Mouse (Mus musculus) adrenal gland, postnatal 25 days (tissue): ENCODE measurements around the gene Aatk. TPM values are rescaled to one million over a fixed set of nuclear protein-coding genes. Genes with fewer than 3 reads are reported as not detected.

ENCODE experiments used
- DNase-seq: peaks from one replicate; pipeline ENCODE4 v3.0.0; 2021; ENCODE audit warnings: mixed read lengths
- long read RNA-seq: library from polyadenylated mRNA; stranded (forward); transcript quantifications from one replicate; pipeline ENCODE4 v2.0.0, GENCODE M21; 2021
- total RNA-seq: library from RNA; stranded (reverse); gene quantifications from 2 replicates; pipeline ENCODE4 v1.2.3, GENCODE M21; 2021

Gene Aatk
- 11.8 and 15.5 TPM in 2 replicates for total RNA-seq
- long read RNA-seq, full-length matches to known transcripts, result 3 of 23 reads
- long read RNA-seq, partial matches to known transcripts, result 18 of 23 reads
- long read RNA-seq, other reads (novel, unspliced or antisense), result 2 of 23 reads

DNA sequence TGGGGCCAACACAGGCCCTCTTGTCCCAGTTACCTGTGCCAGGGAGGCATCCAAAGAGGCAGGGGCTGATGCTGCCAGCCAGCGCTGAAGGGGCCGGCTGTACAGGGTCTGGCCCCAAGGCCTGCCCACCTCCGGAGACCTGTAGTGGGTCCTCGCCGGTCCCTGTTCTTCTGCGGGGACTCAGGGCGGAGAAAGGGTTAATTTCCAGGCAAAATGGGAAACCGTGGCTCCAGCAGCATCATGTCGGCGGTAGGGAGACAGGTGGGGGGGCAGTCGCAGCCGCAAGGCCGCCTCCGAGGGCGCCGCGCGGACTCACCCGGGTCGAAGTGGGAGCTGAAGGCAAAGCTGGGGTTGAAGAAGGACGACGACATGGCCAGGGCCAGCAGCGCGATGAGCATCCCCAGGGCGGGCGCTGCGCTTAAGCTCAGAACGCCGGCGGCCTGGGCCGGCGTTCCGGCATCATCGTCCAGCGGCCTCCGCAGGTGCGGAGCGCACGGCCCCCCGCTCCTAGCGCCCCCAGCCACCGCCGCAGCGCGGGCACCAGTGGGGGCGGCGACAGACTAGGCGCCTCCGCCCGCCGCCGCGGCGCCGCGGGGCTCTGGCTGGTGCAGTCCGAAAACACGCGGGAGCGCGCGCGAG is at the start of gene Aatk:
Aatk (minus strand) TSS at position 615 of the 639 bp plus-strand sequence.
- DNase-seq, result peak; percentile 41

DNA sequence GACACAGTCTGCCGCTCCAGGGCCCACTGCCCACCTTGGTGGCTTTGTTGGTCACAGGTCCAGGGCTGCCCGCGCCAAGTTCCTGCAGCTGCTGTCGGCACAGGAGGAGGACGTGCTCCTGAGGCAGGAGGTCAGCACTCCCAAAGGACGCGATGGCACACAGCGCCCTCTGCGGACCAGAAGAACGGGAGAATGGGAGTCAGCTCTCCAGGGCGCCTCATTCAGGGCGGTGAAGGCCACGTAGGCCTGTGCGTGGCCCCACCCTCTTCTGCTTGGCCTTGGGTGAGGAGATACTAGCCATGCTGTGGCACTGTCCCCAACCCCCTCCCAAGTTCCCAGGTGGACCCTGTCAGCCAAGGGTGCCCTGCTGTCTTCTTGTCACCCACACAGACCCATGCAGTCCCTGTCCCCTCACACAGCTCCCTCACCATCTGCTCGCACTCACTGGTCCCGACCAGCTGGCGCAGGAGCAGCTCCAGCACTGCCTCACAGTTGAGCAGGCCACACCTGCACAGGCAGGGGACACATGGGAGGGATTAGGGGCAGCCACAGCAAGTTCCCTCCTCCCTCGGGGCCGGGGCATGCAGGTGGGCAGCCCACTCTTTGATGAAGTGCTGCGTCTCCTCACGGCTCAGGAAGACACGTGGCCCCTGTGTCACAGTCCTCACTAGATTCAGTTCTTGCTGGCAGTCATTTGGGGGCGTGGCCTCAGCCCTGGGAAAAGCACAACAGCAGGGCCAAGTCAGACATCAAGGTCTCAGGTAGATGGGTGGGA is 46.0 kb upstream of the Aatk start:
- DNase-seq, result peak; percentile 71

DNA sequence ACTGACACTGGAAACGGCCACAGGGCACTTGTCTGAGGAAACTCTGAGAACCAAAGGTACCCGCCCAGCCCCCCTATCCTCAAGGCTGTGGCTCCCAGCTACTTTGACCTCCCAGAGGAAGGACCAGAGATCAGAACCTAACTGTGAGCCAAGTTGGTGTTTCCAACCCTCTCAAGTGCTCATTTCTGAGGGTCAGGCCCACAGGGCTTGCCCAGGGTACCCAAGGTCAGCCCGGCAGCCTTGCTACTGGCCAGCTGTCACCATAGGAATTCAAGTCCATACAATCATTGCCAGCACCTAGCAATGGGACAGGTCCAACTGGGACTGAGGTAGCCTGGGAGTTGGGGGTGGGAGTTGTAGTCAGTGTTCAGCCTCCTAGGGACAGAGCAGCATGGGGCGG is 43.7 kb upstream of the Aatk start:
- no peak for DNase-seq

DNA sequence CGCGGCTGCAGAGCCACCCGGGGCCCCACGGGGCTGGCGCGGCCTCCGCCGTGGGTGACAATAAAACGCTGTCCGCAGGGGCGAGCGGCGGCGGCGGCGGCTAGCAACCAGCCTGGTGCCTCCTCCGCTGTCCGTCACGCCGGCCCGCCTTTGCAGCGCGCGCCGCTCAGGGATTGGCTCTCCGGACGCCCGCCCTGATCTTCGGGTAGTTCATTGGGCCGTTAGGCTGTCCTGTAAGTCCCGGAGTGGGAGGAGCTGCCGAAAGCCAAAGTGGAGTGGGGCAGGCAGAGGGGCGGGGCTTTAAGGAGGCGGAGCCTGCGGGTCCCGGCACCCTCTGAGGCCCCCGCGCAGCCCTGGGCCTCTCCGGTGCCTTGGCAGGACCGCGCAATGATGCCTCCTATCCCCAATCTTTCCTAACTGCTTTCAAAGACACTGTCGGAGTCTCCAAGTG is 39.8 kb upstream of the Aatk start, which contains the start of gene Cep131:
Cep131 (minus strand) TSS at position 126 of the 451 bp plus-strand sequence.
- DNase-seq, result peak; percentile 97

DNA sequence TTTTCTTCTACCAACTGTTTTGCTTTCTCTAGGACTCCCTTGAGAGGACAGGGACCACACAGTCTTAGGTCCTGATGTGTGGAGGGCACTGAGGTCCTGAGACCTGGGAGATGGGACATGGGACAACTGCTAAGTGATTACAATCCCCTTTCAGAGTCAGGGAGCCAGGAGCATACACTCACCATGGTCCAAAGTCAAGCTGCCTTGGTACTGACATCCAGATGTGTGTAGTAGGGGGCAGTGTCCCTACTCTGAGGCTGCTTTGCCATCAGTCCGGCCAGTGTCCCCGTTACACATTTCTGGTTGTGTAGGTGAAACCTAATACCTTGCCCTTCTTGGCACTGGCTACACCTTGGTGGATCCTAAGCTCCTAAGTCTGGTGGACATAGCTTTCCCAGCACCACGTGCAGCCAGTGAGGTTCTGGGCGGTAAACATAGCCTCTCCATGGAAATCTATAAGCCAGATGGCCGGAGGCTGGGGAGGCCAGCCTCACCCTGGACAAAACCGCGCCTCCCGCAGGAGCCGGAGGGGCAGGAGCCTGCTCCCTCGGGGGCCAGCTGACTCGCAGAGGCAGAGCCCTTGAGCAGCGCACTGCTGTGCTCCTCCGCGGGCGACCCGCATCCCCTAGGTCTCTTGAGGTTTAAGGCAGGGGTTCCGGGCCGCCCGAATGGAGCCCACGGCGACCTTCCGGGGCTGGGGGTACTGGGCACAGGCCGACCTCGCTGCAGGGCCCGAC is 39.1 kb upstream of the Aatk start:
- DNase-seq, result peak; percentile 54

DNA sequence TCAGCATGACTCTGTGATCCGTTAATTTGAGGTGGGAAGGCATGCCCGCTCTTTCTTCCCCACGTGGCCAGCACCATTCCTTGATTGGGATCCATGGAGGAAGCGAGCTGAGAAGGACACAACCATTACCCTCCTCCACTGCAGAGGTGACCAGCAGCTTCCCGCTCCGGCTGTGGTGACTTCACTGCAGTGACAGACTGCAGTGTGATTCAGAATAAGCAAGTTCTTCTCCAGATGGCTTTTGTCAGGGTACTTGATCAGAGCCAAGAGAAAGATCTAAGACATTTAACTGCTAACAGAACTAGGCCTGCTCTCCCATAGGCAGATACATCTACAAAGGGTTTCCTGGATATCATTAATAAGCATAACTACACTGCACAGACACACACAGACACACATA is 33.3 kb upstream of the Aatk start:
- DNase-seq, result no peak

DNA sequence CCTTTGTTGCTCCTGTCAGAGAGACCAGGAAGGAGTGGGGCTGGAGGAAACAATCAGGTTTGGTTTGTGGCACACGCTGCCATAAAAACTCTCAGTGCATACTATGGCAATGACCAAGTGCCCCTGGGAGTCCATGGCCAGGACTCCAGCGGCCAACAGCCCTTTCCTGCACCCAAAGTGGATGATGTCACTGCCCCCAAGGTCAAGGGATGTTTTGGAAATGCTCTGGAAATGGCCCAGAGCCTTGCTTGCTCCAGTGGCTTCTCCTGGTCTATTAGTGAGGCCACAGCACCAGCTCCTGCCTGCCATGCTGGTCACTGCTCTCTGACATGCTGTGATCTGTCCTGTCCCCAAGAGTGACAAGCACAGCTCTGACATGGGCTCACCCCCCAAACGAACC is 29.2 kb upstream of the Aatk start:
- DNase-seq, result peak; percentile 69

DNA sequence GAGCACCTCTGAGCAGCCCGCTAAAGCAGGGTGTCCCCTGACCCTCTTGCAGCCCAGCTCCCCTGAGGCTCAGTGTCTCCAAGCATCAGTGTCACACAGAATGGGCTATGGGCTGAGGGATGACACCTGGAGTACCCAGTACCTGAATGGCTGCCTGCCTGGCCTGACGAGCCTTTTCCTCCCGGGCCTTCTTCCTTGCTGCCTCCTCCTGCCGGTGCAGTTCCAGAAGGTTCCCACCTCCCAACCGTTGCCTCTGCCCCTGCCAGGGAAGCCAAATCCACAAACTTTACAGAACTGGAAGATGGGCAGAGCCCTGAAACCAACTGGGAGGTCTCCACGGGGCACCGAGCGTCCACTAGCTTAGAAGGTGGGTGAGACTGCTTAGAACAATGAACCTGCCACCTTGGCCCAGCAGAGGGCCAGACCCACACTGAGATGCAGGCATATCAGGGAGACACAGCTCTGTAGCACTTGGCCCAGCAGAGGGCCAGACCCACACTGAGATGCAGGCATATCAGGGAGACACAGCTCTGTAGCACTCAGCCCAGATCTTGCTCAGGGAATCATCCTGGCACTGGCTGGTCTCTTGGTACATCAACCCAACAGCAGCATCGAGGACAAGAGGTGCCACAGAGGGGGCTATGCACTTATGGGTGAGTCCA is 26.1 kb upstream of the Aatk start:
- no peak for DNase-seq

DNA sequence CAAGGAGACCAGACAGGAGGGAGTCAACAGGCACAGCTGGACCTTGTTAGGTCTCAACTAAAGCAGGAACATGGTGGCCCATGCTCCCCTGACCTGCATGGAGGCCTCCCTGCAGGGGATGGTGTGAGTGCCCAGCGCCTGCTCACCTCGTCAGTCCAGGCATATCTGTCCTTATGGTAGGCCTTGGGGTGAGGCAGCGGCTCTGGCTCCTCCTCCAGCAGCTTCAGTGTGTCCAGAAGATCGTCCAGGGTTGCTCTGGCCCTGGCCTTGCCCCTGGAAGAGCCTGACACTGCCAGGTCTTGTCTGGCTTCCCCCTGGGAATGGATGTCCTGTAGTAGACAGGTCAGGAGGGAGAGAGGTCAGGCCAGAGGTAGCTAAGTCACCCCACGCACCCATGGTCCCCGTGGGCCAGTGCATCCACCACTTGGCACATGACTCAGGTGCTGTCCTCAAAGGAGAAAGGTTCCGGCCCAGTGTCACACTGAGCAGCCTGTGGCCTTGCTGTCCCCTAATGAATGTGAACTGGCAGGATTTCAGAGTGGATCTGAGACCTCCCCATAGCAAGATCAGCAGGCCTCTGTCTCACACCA is 24.9 kb upstream of the Aatk start:
- peak; percentile 55 for DNase-seq

DNA sequence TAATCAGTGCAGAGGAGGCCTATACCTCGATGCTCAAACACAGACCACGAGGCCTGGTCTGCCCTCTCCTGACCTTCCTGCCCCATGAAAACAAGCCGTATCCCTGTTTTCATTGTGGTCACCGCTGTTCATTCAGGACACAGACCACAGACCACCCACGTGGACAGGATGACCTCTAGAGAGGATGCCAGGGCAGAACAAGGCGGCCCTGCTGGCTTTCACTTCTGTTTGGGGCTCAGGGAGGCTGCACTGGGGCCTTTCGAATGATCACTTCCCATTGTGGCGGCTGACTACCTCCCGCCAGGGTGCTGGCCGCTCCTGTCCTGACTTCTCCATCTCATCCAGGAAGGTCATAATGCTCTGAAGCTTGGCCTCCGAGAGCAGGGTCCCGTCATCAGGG is 24.1 kb upstream of the Aatk start:
- DNase-seq, result peak; percentile 32

DNA sequence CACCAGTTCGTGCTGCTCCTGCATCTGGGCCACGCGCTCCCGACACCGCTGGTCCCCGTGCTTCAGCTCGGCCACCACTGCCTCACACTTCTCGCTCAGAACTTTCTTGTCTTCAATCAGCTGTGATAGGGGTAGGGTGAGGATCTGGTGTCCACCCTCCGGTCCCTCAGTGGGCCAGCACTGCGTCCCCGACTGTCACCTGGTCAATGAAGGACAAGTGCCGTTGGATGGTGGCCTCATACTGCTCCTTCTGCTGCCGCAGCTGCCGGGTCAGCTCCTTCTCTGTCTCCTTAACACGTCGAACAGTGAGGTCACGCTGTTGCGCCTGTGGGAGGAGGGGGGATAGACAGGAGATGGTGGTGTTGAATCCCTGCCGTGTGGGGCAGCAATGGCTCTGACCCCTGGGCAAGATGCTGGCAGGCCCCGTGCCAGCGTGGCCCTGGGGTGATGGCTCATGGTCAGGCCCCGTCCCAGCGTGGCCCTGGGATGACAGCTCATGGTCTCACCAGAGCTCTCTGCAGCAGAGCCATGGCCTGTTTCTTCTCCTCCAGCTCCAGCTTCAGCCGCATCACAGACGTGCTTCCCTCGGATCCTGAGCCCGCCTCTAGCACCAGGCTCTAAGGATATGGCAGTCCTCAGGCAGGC is 23.4 kb upstream of the Aatk start:
- peak; percentile 77 for DNase-seq

DNA sequence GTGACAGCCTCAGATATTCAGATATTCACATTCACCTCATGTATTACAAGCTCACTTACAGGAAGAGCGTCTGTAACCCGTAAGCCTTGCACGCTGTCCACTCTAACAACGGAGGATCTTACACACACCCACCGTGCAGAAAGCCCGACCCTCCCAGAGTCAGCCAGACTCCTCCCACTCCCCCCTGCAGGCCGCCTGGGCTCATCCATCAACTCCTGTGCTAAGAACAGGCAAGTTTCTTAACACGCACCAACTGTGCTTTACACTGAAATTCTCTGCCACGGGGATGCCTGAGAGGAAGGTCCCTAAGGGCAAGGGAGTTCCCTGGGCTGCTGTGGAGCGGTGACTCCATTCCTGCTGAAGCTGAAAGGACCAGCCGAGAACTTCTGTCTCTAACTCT is 22.3 kb upstream of the Aatk start:
- DNase-seq, result no peak

DNA sequence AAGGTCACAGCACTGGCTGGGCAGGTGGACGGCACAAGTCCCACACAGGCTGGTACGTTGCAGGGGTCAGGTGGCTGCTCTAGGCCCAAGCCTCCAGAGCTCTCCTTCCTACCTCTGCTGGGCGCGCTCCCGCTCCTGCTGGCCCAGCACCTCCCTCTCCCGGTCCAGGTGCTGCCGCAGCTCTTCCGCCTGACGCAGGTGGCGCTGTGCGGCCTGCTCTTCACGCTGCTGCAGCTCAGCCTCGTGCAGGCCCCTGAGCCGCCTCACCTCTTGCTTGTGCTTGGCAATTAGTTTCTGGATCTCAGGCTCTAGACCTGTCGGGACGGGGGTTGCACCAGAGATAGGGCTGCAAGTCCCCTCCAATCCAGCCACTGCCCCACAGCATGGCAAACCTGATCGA is 20.9 kb upstream of the Aatk start:
- DNase-seq, result no peak

DNA sequence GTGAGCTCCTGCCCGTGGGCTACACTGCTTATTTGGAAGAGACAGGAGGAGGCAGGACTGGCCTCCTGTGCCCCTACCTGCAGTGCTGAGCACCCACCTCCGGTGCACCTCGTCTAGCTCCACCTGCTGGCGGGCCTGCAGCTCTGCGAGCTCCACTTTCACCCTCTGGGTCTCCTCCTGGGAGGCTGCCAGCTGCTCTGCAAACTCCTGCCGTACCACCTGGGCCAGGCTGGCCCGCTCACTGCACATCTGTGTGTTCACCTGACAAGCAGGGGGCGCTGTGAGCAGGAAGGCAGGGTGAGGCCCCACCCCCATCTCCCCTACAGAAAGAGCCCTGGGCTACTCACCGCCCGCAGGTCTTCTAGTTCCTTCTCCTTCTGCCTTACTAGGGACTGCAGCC is 18.3 kb upstream of the Aatk start:
- DNase-seq, result peak; percentile 72

DNA sequence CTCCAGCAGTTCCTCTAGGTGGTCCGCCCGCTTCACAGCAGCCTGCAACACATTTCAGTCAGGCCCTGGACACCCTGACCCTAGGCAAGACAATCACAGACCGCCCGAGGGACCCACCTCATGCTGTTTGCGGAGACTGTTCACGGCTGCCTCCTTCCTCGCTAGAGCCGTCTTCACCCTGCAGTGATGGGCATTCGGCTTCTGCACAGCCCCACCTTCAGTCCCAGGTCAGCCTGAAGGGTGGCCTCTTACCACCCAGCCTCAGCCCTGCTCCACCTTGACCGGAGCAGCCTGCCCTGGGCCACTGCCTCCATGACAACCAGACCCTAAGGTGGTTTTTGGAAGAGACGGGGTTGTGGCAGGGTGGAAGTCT is 17.7 kb upstream of the Aatk start:
- no peak for DNase-seq

DNA sequence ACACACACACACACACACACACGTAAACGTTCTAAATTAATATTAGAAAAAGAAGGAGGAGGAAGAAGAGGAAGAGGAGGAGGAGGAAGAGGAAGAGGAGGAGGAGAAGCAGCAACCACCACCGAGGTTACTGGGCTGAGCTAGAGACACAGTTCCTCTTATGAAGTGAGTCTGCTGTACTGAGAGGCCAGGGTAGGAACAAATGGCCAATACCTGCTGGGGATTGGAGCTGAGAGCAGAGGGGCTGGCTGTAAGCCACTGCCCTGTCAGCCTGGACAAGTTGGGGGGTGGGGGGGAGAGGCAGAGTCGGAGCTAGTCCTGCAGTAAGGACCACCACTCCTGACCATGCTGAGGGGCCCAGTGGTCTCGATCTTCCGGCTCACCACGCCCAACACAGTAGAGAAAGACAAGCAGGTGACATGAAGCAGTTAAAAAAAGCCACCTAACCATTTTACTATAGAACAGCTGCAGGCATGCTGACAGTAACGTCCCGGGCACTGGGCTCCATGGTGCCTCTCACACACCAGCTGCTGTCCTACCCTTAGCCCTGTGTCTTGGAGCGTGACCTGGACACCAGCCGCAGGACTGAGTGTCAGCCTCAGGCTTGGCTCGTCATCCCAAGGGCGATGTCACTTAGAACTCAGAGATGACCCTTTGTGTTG is 17.2 kb upstream of the Aatk start:
- no peak for DNase-seq

DNA sequence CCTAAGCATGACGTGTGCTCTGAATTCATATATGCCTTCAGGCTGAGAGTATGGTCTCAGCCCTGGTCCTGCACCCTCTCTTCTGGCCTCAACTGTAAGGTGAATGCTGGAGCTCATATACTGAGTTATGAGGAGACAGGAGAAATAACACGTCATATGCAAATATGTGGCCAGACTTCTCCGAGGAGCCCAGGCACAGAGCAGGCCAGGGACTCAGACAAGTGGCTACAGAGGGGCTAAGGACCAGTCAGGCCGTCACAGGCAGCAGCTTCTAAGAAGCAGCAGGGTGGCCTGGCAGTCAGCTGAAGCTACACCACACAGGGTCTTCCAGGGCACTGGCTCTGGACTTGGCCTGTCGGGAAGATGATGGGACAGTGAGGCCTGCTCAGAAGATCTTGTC is 16.4 kb upstream of the Aatk start:
- no peak for DNase-seq

DNA sequence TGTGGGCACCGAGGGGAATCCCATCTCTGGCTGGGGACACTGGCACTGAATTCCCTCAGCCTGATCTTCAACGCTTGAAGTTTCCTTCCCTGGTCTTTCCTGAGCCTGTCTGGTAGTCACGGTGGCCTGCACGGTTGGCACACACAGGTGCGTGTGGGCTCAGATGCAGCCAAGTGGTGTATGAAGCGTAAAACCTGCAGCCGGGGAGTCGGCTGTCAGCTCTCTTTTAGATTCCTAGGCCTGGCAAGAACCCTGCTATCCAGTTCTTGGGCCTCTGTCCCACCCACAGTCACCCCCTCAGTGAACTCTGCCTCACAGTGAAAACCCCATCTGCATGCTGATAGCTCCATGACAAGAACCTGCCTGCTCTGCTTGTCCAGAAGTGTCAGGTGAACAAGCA is 13.7 kb upstream of the Aatk start:
- DNase-seq, result no peak

DNA sequence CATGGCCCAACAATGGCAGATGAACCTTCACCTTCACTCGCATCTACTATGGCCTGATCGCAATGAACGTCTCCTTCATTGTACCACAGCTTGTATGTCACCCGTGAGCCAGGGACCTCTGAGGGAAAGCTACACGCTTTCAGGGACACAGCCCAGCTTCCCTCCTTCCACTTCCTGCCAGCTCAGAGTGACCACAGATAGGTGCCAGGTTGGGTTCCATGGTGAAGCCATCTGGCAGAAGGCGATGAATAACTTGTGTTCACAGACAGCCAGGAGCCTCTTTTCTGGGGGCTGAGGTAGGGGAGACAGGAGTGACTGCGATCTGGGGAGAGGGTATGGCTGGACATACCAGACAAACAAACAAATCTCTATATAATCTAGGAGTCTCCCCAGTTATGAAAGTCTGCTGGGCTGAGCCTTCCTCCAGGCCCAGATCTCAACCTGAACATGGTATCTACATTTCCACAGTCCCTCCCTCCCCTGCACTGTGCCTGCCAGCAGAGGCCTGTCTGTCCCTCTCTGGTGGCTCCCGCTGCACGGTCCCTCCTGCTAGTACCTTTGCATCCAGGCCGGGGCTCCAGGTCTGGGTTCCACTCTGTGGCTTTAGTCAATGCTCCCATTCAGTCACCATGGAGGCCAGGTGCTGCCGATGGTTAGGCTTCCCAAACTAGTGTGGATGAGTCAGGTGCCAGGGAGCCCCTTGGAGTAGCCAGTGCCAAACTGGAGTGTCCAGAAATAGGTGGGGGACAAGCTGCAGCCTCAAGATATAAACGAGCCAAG is 9.2 kb upstream of the Aatk start:
- no peak for DNase-seq

DNA sequence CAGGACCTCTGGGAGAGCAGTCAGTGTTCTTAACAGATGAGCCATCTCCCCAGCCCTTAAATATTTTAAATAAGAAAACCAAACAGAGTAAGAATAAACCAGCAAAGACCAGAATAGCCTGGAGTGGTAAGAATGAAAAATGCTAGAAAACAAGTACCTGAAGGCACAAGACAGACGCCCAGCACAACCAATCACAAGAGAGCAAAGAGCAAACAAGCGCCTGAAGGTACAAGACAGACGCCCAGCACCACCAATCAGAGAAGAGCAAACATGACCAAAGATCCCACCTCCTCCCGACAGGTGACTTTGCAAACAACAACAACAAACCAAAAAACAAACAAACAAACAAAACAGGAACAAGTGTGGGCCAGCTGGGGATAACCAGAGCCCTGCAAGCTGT is 6.9 kb upstream of the Aatk start:
- no peak for DNase-seq
